Mouse (Mus musculus): ENCODE data around the gene Col5a2.
"Not testable (repeated sequence)": the region's sequence is repeated elsewhere in the genome, so short reads cannot be mapped to it uniquely, and the experiment has no call there.

GRCm38 (mm10) chr1:45429145-45429544 lies 73.9 kb downstream of the Col5a2 start:
- not testable (repeated sequence) for TF ChIP-seq POLR2A (IDR thresholded peaks at IDR 0.05; ENCODE audit: control insufficient read depth, low read depth, low read length); CTCF (IDR thresholded peaks at IDR 0.05; ENCODE audit: control insufficient read depth, insufficient read depth, insufficient replicate concordance, low read depth, low read length)

Measured in testis, adult 2 months (tissue).